Mouse (Mus musculus): ENCODE results near the gene Ints12. TPM values are rescaled to one million over a fixed set of nuclear protein-coding genes. Genes with fewer than 3 reads are reported as not detected.

Ints12 gene
- 8.1 TPM for polyA plus RNA-seq (2014; fragmentation: Illumina TruSeq; extraction: RNeasy Lipid Tissue Mini Kit (QIAGEN cat#74804); ENCODE audit: low read depth, low replicate concordance)

DNA sequence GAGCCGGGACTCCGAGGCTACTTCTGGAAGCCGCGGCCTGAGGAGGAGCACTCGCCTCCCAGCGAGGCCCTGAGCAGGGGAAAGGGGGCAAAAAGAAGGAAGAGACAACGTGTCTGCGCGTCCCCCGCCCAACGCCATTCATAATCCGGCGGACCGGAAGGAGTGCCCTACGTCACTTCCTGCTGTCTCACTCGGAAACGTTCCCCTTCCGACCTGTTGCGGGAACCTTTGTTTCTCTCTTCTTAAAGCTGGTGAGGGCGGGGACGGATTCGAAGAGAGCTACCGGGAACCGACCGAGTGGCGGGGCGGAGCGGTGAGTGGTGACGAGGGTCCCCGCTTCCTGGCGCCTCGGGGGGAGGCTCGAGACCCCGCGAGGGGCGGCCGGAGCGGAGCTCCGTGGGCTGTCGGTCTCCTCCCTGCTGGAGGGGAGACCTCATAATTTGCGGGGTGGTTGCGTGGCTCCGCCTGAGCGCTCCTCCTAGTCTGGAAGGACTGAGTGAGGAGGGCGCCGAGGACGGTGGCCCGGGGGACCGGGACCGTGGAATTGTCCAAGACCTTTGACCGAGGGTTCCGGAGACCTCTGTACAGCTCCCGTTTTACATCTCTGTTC is at the start of gene Ints12, which contains the start of gene Gstcd:
Gene Ints12, plus strand, starts transcription at position 177 of the 610 bp plus-strand sequence.
Gene Gstcd, minus strand, starts transcription at position 370 of the 610 bp plus-strand sequence.

Other genes with a start within 250 kb of the Ints12 start
- gene Npnt, start 141.5 kb upstream of the Ints12 start, polyA plus RNA-seq (2014; fragmentation: Illumina TruSeq; extraction: RNeasy Lipid Tissue Mini Kit (QIAGEN cat#74804); ENCODE audit: low read depth, low replicate concordance), result 0.34 TPM
- gene Gstcd, start 193 bp downstream of the Ints12 start, polyA plus RNA-seq (2014; fragmentation: Illumina TruSeq; extraction: RNeasy Lipid Tissue Mini Kit (QIAGEN cat#74804); ENCODE audit: low read depth, low replicate concordance), result 4.7 TPM
- gene Arhgef38, start 143.1 kb downstream of the Ints12 start, polyA plus RNA-seq (2014; fragmentation: Illumina TruSeq; extraction: RNeasy Lipid Tissue Mini Kit (QIAGEN cat#74804); ENCODE audit: low read depth, low replicate concordance), result 0.05 TPM
- 121 TPM for gene Ppa2, start 218.3 kb downstream of the Ints12 start, polyA plus RNA-seq (2014; fragmentation: Illumina TruSeq; extraction: RNeasy Lipid Tissue Mini Kit (QIAGEN cat#74804); ENCODE audit: low read depth, low replicate concordance)